29 mouse cellular contexts compared by ENCODE assay signal in the genomic region with DNA sequence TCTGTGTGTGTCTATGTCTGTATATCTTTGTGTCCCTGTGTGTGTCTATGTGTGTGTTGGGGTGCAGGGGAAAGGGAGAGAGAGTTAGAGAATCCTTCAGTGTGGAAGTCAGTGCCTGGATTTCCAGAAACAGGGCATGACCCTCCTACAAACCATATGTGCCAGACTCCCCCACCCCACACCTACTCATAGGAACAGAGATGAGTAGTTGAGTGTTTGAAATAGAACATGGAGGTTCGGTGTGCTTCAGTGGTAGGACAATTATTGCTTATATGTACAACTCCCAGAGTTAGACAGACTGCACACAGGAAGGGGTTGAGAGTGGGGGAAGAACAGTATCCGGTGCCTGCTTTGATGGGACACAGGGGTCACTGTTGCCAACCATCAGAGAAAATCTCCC. TPM values are rescaled to one million over a fixed set of nuclear protein-coding genes. Genes with fewer than 3 reads are reported as not detected.
DNase-seq lines count a peak whose midpoint lies in the region; ATAC-seq lines count a peak whose summit lies in the region.
"Had no signal": no experiment of that assay in that cellular context is flagged by ENCODE, and none has a peak within 500 bp of the region (broad histone marks: within the 10 kb centered on the region; RNA-seq: fewer than 3 reads in every experiment).

No protein-coding gene starts in this region.

- H3K4me3 ChIP-seq in forebrain, embryonic 13.5 days, result no peak overlapping the region
- no peak overlapping the region for H3K4me3 ChIP-seq in forebrain, embryonic 11.5 days (ENCODE audit: low read depth, low read length)
- no peak overlapping the region for H3K4me3 ChIP-seq in heart, embryonic 14.5 days (ENCODE audit: control insufficient read depth in 1 of 2, insufficient read depth in 1 of 2, low read depth in 1 of 2, low read length in 2 of 2)
- no peak overlapping the region for H3K4me3 ChIP-seq in midbrain, embryonic 10.5 days
- no peak overlapping the region for H3K4me3 ChIP-seq in midbrain, embryonic 14.5 days (replicated peaks; ENCODE audit: low read depth, low read length)
- H3K4me3 ChIP-seq: embryonic facial prominence, embryonic 15.5 days; limb, embryonic 15.5 days; myocyte; neural tube, embryonic 13.5 days had no signal

- H3K27me3 ChIP-seq in forebrain, embryonic 13.5 days, result no peaks in the 10 kb centered on the region
- H3K27me3 ChIP-seq in forebrain, embryonic 11.5 days (ENCODE audit: control insufficient read depth, insufficient read depth, low read length), result no peaks in the 10 kb centered on the region
- H3K27me3 ChIP-seq in heart, embryonic 14.5 days (ENCODE audit: control insufficient read depth, insufficient read depth, low read length), result no peaks in the 10 kb centered on the region
- H3K27me3 ChIP-seq in midbrain, embryonic 10.5 days (ENCODE audit: low read depth, poor library complexity, severe bottlenecking), result no peaks in the 10 kb centered on the region
- H3K27me3 ChIP-seq in midbrain, embryonic 14.5 days (ENCODE audit: control insufficient read depth, insufficient read depth, low read length), result no peaks in the 10 kb centered on the region
- H3K27me3 ChIP-seq: embryonic facial prominence, embryonic 15.5 days; limb, embryonic 15.5 days; neural tube, embryonic 13.5 days; Patski had no signal

- peak overlapping the region; percentile 88 for H3K27ac ChIP-seq in forebrain, embryonic 13.5 days
- no peak overlapping the region; the same call in 1 of the 2 replicates for H3K27ac ChIP-seq in forebrain, embryonic 11.5 days (ENCODE audit: low read depth, low read length)
- H3K27ac ChIP-seq in heart, embryonic 14.5 days (replicated peaks in 1 of 2; ENCODE audit: control insufficient read depth in 1 of 2, insufficient read depth in 1 of 2, low read depth in 2 of 2, low read length in 2 of 2), result peak overlapping the region; percentile 85 to 92; a peak in 2 of 4 replicates
- H3K27ac ChIP-seq in midbrain, embryonic 10.5 days (replicated peaks), result peak overlapping the region; percentile 68; the same call in 1 of the 2 replicates
- no peak overlapping the region for H3K27ac ChIP-seq in midbrain, embryonic 14.5 days (replicated peaks; ENCODE audit: low read depth, low read length)
- H3K27ac ChIP-seq: embryonic facial prominence, embryonic 15.5 days; limb, embryonic 15.5 days had no signal

- H3K4me2 ChIP-seq in forebrain, embryonic 13.5 days, result no peak overlapping the region
- no peak overlapping the region for H3K4me2 ChIP-seq in forebrain, embryonic 11.5 days (ENCODE audit: low read depth, low read length, severe bottlenecking)
- H3K4me2 ChIP-seq in heart, embryonic 14.5 days (ENCODE audit: low read length), result no peak overlapping the region
- H3K4me2 ChIP-seq in midbrain, embryonic 14.5 days (ENCODE audit: low read length), result no peak overlapping the region
- H3K4me2 ChIP-seq: embryonic facial prominence, embryonic 15.5 days; hindbrain, embryonic 14.5 days; limb, embryonic 15.5 days; neural tube, embryonic 13.5 days had no signal

- H3K9me3 ChIP-seq in forebrain, embryonic 13.5 days (replicated peaks), result no peaks in the 10 kb centered on the region
- no peaks in the 10 kb centered on the region for H3K9me3 ChIP-seq in forebrain, embryonic 11.5 days (ENCODE audit: control insufficient read depth, low read length)
- no peaks in the 10 kb centered on the region for H3K9me3 ChIP-seq in heart, embryonic 14.5 days (ENCODE audit: control insufficient read depth, low read length)
- H3K9me3 ChIP-seq in midbrain, embryonic 10.5 days (replicated peaks), result no peaks in the 10 kb centered on the region
- no peaks in the 10 kb centered on the region for H3K9me3 ChIP-seq in midbrain, embryonic 14.5 days (ENCODE audit: control insufficient read depth, low read length)
- H3K9me3 ChIP-seq: embryonic facial prominence, embryonic 15.5 days; G1E; limb, embryonic 15.5 days; neural tube, embryonic 13.5 days had no signal

- no peak for DNase-seq in forebrain, embryonic 11.5 days (ENCODE audit: low spot score)
- DNase-seq in heart, adult 8-10 months (ENCODE audit: low spot score), result no peak
- DNase-seq in midbrain, embryonic 10.5 days (ENCODE audit: low spot score), result no peak
- no peak for DNase-seq in midbrain, embryonic 14.5 days
- no peak for DNase-seq in thymus, postnatal 25 days
- DNase-seq: adrenal gland, postnatal 36 days; cerebellum, adult 11 months; cerebellum, adult 9-11 months; kidney, adult 18-20 months; kidney, postnatal 4 days; layer of hippocampus, adult 9-11 months; left cerebral cortex, postnatal 4 days; lung, postnatal 4 days; retina, postnatal 1 day; thymus, adult 2 months had no signal

- no peak for ATAC-seq in forebrain, embryonic 13.5 days
- no peak for ATAC-seq in forebrain, embryonic 11.5 days (replicated peaks; ENCODE audit: low FRiP score)
- no peak for ATAC-seq in heart, embryonic 14.5 days (ENCODE audit: insufficient number of reproducible peaks, insufficient read depth, low FRiP score, low read depth)
- ATAC-seq in midbrain, embryonic 14.5 days (ENCODE audit: low FRiP score, low TSS enrichment), result no peak
- ATAC-seq: CD4-positive, CD25-positive, alpha-beta regulatory T cell, adult 4 months; inflammation-experienced regulatory T-cells, adult 6 months; midbrain, embryonic 16.5 days; Patski had no signal

- H3K9ac ChIP-seq in forebrain, embryonic 13.5 days, result no peak overlapping the region
- no peak overlapping the region for H3K9ac ChIP-seq in forebrain, embryonic 11.5 days (ENCODE audit: low read length)
- no peak overlapping the region for H3K9ac ChIP-seq in heart, embryonic 14.5 days (ENCODE audit: low read length)
- H3K9ac ChIP-seq in midbrain, embryonic 14.5 days (replicated peaks; ENCODE audit: low read length), result no peak overlapping the region
- H3K9ac ChIP-seq: embryonic facial prominence, embryonic 15.5 days; hindbrain, embryonic 14.5 days; limb, embryonic 15.5 days; neural tube, embryonic 13.5 days had no signal

- no peaks in the 10 kb centered on the region for H3K36me3 ChIP-seq in forebrain, embryonic 13.5 days (ENCODE audit: poor library complexity, severe bottlenecking)
- H3K36me3 ChIP-seq in forebrain, embryonic 11.5 days (ENCODE audit: control insufficient read depth, insufficient read depth, low read length), result no peaks in the 10 kb centered on the region
- H3K36me3 ChIP-seq in heart, embryonic 14.5 days (ENCODE audit: control insufficient read depth, insufficient read depth, low read length), result no peaks in the 10 kb centered on the region
- H3K36me3 ChIP-seq in midbrain, embryonic 10.5 days, result no peaks in the 10 kb centered on the region
- no peaks in the 10 kb centered on the region for H3K36me3 ChIP-seq in midbrain, embryonic 14.5 days (ENCODE audit: control insufficient read depth, insufficient read depth, low read length)
- H3K36me3 ChIP-seq: embryonic facial prominence, embryonic 15.5 days; G1E; limb, embryonic 15.5 days; neural tube, embryonic 13.5 days had no signal

- 79% methylated on average over 2 of the region's 2 CpGs for WGBS in forebrain, embryonic 13.5 days
- WGBS in forebrain, embryonic 11.5 days, result 87% methylated on average over 2 of the region's 2 CpGs
- 69% methylated on average over 2 of the region's 2 CpGs for WGBS in heart, embryonic 14.5 days
- WGBS in midbrain, embryonic 10.5 days, result 93% methylated on average over 2 of the region's 2 CpGs
- WGBS in midbrain, embryonic 14.5 days, result 89% methylated on average over 2 of the region's 2 CpGs

- peaks cover 44% of the 10 kb centered on the region for H3K4me1 ChIP-seq in forebrain, embryonic 13.5 days
- peaks cover 8% of the 10 kb centered on the region; the same call in 1 of the 2 replicates for H3K4me1 ChIP-seq in forebrain, embryonic 11.5 days (replicated peaks; ENCODE audit: control insufficient read depth, insufficient read depth, low read length)
- peaks cover 41 to 56% of the 10 kb centered on the region in 2 experiments for H3K4me1 ChIP-seq in heart, embryonic 14.5 days (ENCODE audit: control insufficient read depth in 2 of 2, insufficient read depth in 2 of 2, low read length in 2 of 2)
- peaks cover 15% of the 10 kb centered on the region for H3K4me1 ChIP-seq in midbrain, embryonic 10.5 days
- H3K4me1 ChIP-seq in midbrain, embryonic 14.5 days (ENCODE audit: control insufficient read depth, insufficient read depth, low read length), result 0 out of 2 replicates have a peak, but pooled peaks cover 8% of the 10 kb centered on the region

RNA-seq across cellular contexts. Expression of a gene that starts 14.2 kb away (rescaled TPM):
- 0.06 and 0.12 TPM in 2 replicates for polyA plus RNA-seq in forebrain, embryonic 13.5 days (2015; fragmentation: Nextera tagmentation; extraction: Ambion mirVana)
- polyA plus RNA-seq in forebrain, embryonic 11.5 days (2014; fragmentation: Nextera tagmentation; extraction: Ambion mirVana), result not detected in 2 replicates
- polyA plus RNA-seq in heart, embryonic 14.5 days (2014; fragmentation: Nextera tagmentation; extraction: Ambion mirVana), result 0.50 and 0.69 TPM in 2 replicates
- under 1 TPM; 0.09 to 0.28 (median 0.21) TPM for total RNA-seq in heart, adult 8-10 months (2022)
- polyA plus RNA-seq in midbrain, embryonic 10.5 days (2016; fragmentation: Nextera tagmentation; extraction: Ambion mirVana), result 0.06 and 0.07 TPM in 2 replicates
- 0.08 and 0.15 TPM in 2 replicates for polyA plus RNA-seq in midbrain, embryonic 14.5 days (2014; fragmentation: Nextera tagmentation; extraction: Ambion mirVana)
- total RNA-seq: common myeloid progenitor, adult 5-6 weeks; megakaryocyte-erythroid progenitor cell, adult 5-6 weeks had no signal
- polyA plus RNA-seq: CD4-positive, CD25-positive, alpha-beta regulatory T cell, adult 4 months; G1E; inflammation-experienced regulatory T-cells, adult 6 months; myocyte; Patski had no signal

RNA-seq across cellular contexts. Expression of a gene that starts 55.0 kb away (rescaled TPM):
- 75.0 and 84.1 TPM in 2 replicates for polyA plus RNA-seq in forebrain, embryonic 13.5 days (2015; fragmentation: Nextera tagmentation; extraction: Ambion mirVana)
- 135 and 145 TPM in 2 replicates for polyA plus RNA-seq in forebrain, embryonic 11.5 days (2014; fragmentation: Nextera tagmentation; extraction: Ambion mirVana)
- polyA plus RNA-seq in heart, embryonic 14.5 days (2014; fragmentation: Nextera tagmentation; extraction: Ambion mirVana), result 45.7 and 59.0 TPM in 2 replicates
- total RNA-seq in heart, adult 8-10 months (2022), result 100 to 1,000 TPM; 117 to 139 (median 131) TPM
- 123 and 167 TPM in 2 replicates for polyA plus RNA-seq in midbrain, embryonic 10.5 days (2016; fragmentation: Nextera tagmentation; extraction: Ambion mirVana)
- 88.3 and 116 TPM in 2 replicates for polyA plus RNA-seq in midbrain, embryonic 14.5 days (2014; fragmentation: Nextera tagmentation; extraction: Ambion mirVana)

RNA-seq across cellular contexts. Expression of a gene that starts 55.6 kb away (rescaled TPM):
- polyA plus RNA-seq in forebrain, embryonic 13.5 days (2015; fragmentation: Nextera tagmentation; extraction: Ambion mirVana), result not detected in 2 replicates
- not detected in 2 replicates for polyA plus RNA-seq in forebrain, embryonic 11.5 days (2014; fragmentation: Nextera tagmentation; extraction: Ambion mirVana)
- polyA plus RNA-seq in heart, embryonic 14.5 days (2014; fragmentation: Nextera tagmentation; extraction: Ambion mirVana), result 0.20 TPM in 2 replicates
- total RNA-seq in heart, adult 8-10 months (2022), result under 1 TPM in 3 of 4 experiments, not detected in 1; 0.12 to 0.29 (median 0.13) TPM
- polyA plus RNA-seq in midbrain, embryonic 10.5 days (2016; fragmentation: Nextera tagmentation; extraction: Ambion mirVana), result not detected in 2 replicates
- polyA plus RNA-seq in midbrain, embryonic 14.5 days (2014; fragmentation: Nextera tagmentation; extraction: Ambion mirVana), result not detected in 2 replicates
- total RNA-seq: left cerebral cortex, postnatal 4 days had no signal
- polyA plus RNA-seq: CD4-positive, CD25-positive, alpha-beta regulatory T cell, adult 4 months; hindbrain, embryonic 14.5 days; inflammation-experienced regulatory T-cells, adult 6 months; midbrain, embryonic 16.5 days had no signal

Comparison
In these comparisons a context has a peak if more than half of its experiments do, and no peak if none do; other contexts are left out.
1. H3K27ac ChIP-seq: peak in forebrain, embryonic 13.5 days (single experiment), heart, embryonic 14.5 days (2 of 2) and midbrain, embryonic 10.5 days (single experiment); none in forebrain, embryonic 11.5 days (single experiment) and midbrain, embryonic 14.5 days (single experiment).